Mouse (Mus musculus) retina, postnatal 7 days (tissue): ENCODE data around the gene Adgrv1.
"Not testable (repeated sequence)": the region's sequence is repeated elsewhere in the genome, so short reads cannot be mapped to it uniquely, and the experiment has no call there.

Experiments used
- DNase-seq: peaks from one replicate; pipeline ENCODE4 v3.0.0-alpha.2; 2012; ENCODE audit warnings: low read depth, low spot score

Gene Adgrv1

GRCm38 (mm10) chr13:81342987-81343596 is 289.9 kb downstream of the Adgrv1 start:
- DNase-seq: no peak

- DNase-seq: no peak
These were observed 297.7 kb downstream of the Adgrv1 start for GRCm38 (mm10) chr13:81335241-81335640.

- DNase-seq: no peak
These were observed 300.9 kb downstream of the Adgrv1 start for GRCm38 (mm10) chr13:81332018-81332417.

GRCm38 (mm10) chr13:81329762-81330161 is 303.2 kb downstream of the Adgrv1 start:
- no peak for DNase-seq

- DNase-seq: no peak
These were observed 304.8 kb downstream of the Adgrv1 start for GRCm38 (mm10) chr13:81328181-81328580.

- no peak for DNase-seq
These were observed 307.2 kb downstream of the Adgrv1 start for GRCm38 (mm10) chr13:81325606-81326215.

- no peak for DNase-seq
These were observed 309.2 kb downstream of the Adgrv1 start for GRCm38 (mm10) chr13:81323546-81324316.

GRCm38 (mm10) chr13:81316581-81316980 is 316.4 kb downstream of the Adgrv1 start:
- DNase-seq: no peak

- no peak for DNase-seq
These were observed 318.4 kb downstream of the Adgrv1 start for GRCm38 (mm10) chr13:81314306-81315120.

GRCm38 (mm10) chr13:81312148-81312547 is 320.8 kb downstream of the Adgrv1 start:
- no peak for DNase-seq

- no peak for DNase-seq
These were observed 332.1 kb downstream of the Adgrv1 start for GRCm38 (mm10) chr13:81300851-81301250.

GRCm38 (mm10) chr13:81294106-81294505 is 338.8 kb downstream of the Adgrv1 start:
- no peak for DNase-seq

GRCm38 (mm10) chr13:81282193-81282592 is 350.8 kb downstream of the Adgrv1 start:
- DNase-seq: no peak

GRCm38 (mm10) chr13:81280650-81281229 is 352.2 kb downstream of the Adgrv1 start:
- no peak for DNase-seq

GRCm38 (mm10) chr13:81279351-81279736 is 353.6 kb downstream of the Adgrv1 start:
- no peak for DNase-seq

- DNase-seq: no peak
These were observed 354.1 kb downstream of the Adgrv1 start for GRCm38 (mm10) chr13:81278669-81279350.

- DNase-seq: no peak
These were observed 359.1 kb downstream of the Adgrv1 start for GRCm38 (mm10) chr13:81273837-81274236.

GRCm38 (mm10) chr13:81270396-81270795 is 362.6 kb downstream of the Adgrv1 start:
- DNase-seq: peak; percentile 8

- DNase-seq: no peak
These were observed 363.9 kb downstream of the Adgrv1 start for GRCm38 (mm10) chr13:81269056-81269455.

GRCm38 (mm10) chr13:81267489-81267888 is 365.5 kb downstream of the Adgrv1 start:
- not testable (repeated sequence) for DNase-seq

GRCm38 (mm10) chr13:81264465-81264864 is 368.5 kb downstream of the Adgrv1 start:
- DNase-seq: no peak
